Mouse (Mus musculus) cerebellum, adult 2 months (tissue): Measurements from ENCODE around the gene Pxylp1.

Experiments used
- CTCF ChIP-seq: fragments of 200-500 bp; IDR thresholded peaks from 2 replicates; pipeline ENCODE4 v1.5.1; 2011; ENCODE audit warnings: low read depth, mild to moderate bottlenecking, control low read depth, low read length, moderate library complexity, borderline replicate concordance; ENCODE audit not compliant: insufficient read depth
- POLR2A ChIP-seq: fragments of 200-500 bp; IDR thresholded peaks from 2 replicates; pipeline ENCODE4 v1.6.1; 2011; ENCODE audit warnings: low read length, control low read depth, borderline replicate concordance; ENCODE audit not compliant: insufficient read depth

- TF ChIP-seq POLR2A (no peak), CTCF (peak; percentile 26; the same call in 1 of the 2 replicates)
Measured at GRCm38 (mm10) chr9:96869542-96869941, 22.9 kb downstream of the Pxylp1 start.
